Mouse (Mus musculus) WW6 (cell line): ENCODE measurements around the gene Crybb1.

ENCODE experiments used
- DNase-seq: peaks from one replicate; pipeline ENCODE4 v3.0.0-alpha.2; 2013; ENCODE audit warnings: low read depth, low spot score

Gene Crybb1

GRCm38 (mm10) chr5:112237866-112238570 is 17.6 kb upstream of the Crybb1 start:
- no peak for DNase-seq

- DNase-seq = no peak
Observed at GRCm38 (mm10) chr5:112238781-112239482, 16.7 kb upstream of the Crybb1 start.

- DNase-seq = peak; percentile 70
Observed at GRCm38 (mm10) chr5:112240761-112241160, 14.9 kb upstream of the Crybb1 start.

- DNase-seq = no peak
Observed at GRCm38 (mm10) chr5:112241849-112242248, 13.8 kb upstream of the Crybb1 start.

- no peak for DNase-seq
Observed at GRCm38 (mm10) chr5:112242361-112242778, 13.2 kb upstream of the Crybb1 start.

- DNase-seq = no peak
Observed at GRCm38 (mm10) chr5:112243041-112243440, 12.6 kb upstream of the Crybb1 start.

GRCm38 (mm10) chr5:112243539-112244274 is 11.9 kb upstream of the Crybb1 start:
- DNase-seq = no peak

- no peak for DNase-seq
Observed at GRCm38 (mm10) chr5:112244275-112244562, 11.4 kb upstream of the Crybb1 start.

- DNase-seq = no peak
Observed at GRCm38 (mm10) chr5:112244890-112245615, 10.6 kb upstream of the Crybb1 start.

- no peak for DNase-seq
Observed at GRCm38 (mm10) chr5:112247399-112247798, 8.2 kb upstream of the Crybb1 start.

- DNase-seq = no peak
Observed at GRCm38 (mm10) chr5:112249106-112249505, 6.5 kb upstream of the Crybb1 start.

- no peak for DNase-seq
Observed at GRCm38 (mm10) chr5:112252400-112252799, 3.2 kb upstream of the Crybb1 start, which contains the start of gene Cryba4. Gene Cryba4, minus strand, starts transcription at chr5:112252518.

- DNase-seq = no peak
Observed at GRCm38 (mm10) chr5:112253169-112253568, 2.4 kb upstream of the Crybb1 start.

- DNase-seq = no peak
Observed at GRCm38 (mm10) chr5:112254282-112254806, 1.3 kb upstream of the Crybb1 start.

- no peak for DNase-seq
Observed at GRCm38 (mm10) chr5:112256457-112256856, 842 bp downstream of the Crybb1 start.

- DNase-seq = no peak
Observed at GRCm38 (mm10) chr5:112257896-112258295, 2.3 kb downstream of the Crybb1 start.

- DNase-seq = no peak
Observed at GRCm38 (mm10) chr5:112259862-112260650, 4.4 kb downstream of the Crybb1 start.

GRCm38 (mm10) chr5:112260818-112261217 is 5.2 kb downstream of the Crybb1 start:
- DNase-seq = no peak

GRCm38 (mm10) chr5:112264099-112264498 is 8.5 kb downstream of the Crybb1 start:
- DNase-seq = no peak

GRCm38 (mm10) chr5:112265110-112265509 is 9.5 kb downstream of the Crybb1 start:
- no peak for DNase-seq

GRCm38 (mm10) chr5:112265515-112265914 is 9.9 kb downstream of the Crybb1 start:
- no peak for DNase-seq
